Comparison of ENCODE assay signal across 7 mouse cellular contexts in the genomic region with DNA sequence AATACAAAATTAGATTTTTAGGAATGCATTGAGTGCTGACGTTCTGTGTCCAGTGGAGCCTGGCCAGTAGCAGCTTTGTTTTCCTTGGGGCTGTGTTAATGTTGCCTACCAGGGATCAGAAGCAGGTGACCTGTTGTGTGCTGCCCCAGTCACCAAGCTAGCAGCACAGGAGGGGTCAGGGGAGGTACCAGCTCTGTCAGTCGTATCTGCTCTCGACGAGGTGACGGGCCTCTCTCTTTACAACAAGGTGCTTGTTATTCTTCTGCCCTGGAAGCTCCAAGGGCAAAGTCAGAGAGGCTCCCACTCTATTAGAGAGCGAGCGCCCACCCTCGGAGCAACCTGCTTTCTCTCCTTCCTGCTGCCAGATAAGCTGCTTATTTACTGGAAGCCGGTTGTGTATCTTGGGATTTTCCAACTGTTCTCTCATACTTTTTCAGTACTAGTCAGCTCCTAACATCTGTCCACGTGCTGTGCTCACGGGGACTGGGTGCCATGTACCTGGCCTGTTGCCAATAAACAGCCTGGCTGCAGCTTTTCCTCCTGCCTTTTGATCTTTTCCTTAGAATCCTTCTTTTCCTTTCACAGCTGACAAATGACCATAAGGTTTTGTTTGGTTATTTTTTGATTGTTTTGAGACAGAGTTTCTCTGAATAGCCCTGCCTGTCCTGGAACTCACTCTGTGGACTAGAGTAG. TPM values are rescaled to one million over a fixed set of nuclear protein-coding genes. Genes with fewer than 3 reads are reported as not detected.
DNase-seq lines count a peak whose midpoint lies in the region; ATAC-seq lines count a peak whose summit lies in the region.

No protein-coding gene starts in this region.

- H3K4me3 ChIP-seq in neural tube, embryonic 12.5 days = no peak overlapping the region
- H3K4me3 ChIP-seq in forebrain, embryonic 15.5 days = no peak overlapping the region
- H3K4me3 ChIP-seq in kidney, embryonic 14.5 days (ENCODE audit: low read length) = no peak overlapping the region
- H3K4me3 ChIP-seq in neural tube, embryonic 14.5 days (ENCODE audit: low read depth, low read length) = no peak overlapping the region

- no peaks in the 10 kb centered on the region for H3K27me3 ChIP-seq in neural tube, embryonic 12.5 days (replicated peaks)
- no peaks in the 10 kb centered on the region for H3K27me3 ChIP-seq in forebrain, embryonic 15.5 days
- H3K27me3 ChIP-seq in kidney, embryonic 14.5 days (ENCODE audit: control insufficient read depth, insufficient read depth, low read length) = no peaks in the 10 kb centered on the region
- H3K27me3 ChIP-seq in neural tube, embryonic 14.5 days (ENCODE audit: control insufficient read depth, insufficient read depth, low read length) = no peaks in the 10 kb centered on the region

- 0 out of 2 replicates have a peak, but pooled peaks cover 2% of the 10 kb centered on the region for H3K36me3 ChIP-seq in neural tube, embryonic 12.5 days
- no peaks in the 10 kb centered on the region for H3K36me3 ChIP-seq in forebrain, embryonic 15.5 days
- H3K36me3 ChIP-seq in kidney, embryonic 14.5 days (ENCODE audit: control insufficient read depth, insufficient read depth, low read length) = no peaks in the 10 kb centered on the region
- no peaks in the 10 kb centered on the region for H3K36me3 ChIP-seq in neural tube, embryonic 14.5 days (ENCODE audit: control insufficient read depth, insufficient read depth, low read length)

- H3K4me2 ChIP-seq in neural tube, embryonic 12.5 days (replicated peaks) = peak overlapping the region; percentile 81; the same call in 1 of the 2 replicates
- H3K4me2 ChIP-seq in forebrain, embryonic 15.5 days (replicated peaks) = 0 out of 2 replicates have a peak overlapping the region, but pooled peaks have one; percentile 7
- H3K4me2 ChIP-seq in kidney, embryonic 14.5 days (replicated peaks; ENCODE audit: low read depth, low read length) = peak overlapping the region; percentile 9; the same call in 1 of the 2 replicates
- H3K4me2 ChIP-seq in neural tube, embryonic 14.5 days (ENCODE audit: low read depth, low read length) = no peak overlapping the region

- WGBS in neural tube, embryonic 12.5 days = 15% methylated on average over 11 of the region's 11 CpGs
- 10% methylated on average over 11 of the region's 11 CpGs for WGBS in forebrain, embryonic 15.5 days
- WGBS in kidney, embryonic 14.5 days = 7% methylated on average over 11 of the region's 11 CpGs
- 16% methylated on average over 11 of the region's 11 CpGs for WGBS in neural tube, embryonic 14.5 days

- ATAC-seq in neural tube, embryonic 12.5 days (ENCODE audit: low FRiP score, low read depth) = no peak
- ATAC-seq in forebrain, embryonic 15.5 days (replicated peaks) = no peak
- no peak for ATAC-seq in kidney, embryonic 14.5 days (ENCODE audit: low FRiP score, low TSS enrichment)
- ATAC-seq in neural tube, embryonic 14.5 days (ENCODE audit: low read depth) = no peak

- DNase-seq in neural tube, embryonic 10.5 days (ENCODE audit: extremely low spot score, low spot score) = no peak
- no peak for DNase-seq in Muller cell, postnatal 12 days (ENCODE audit: inconsistent ontology term)
- DNase-seq in lung, postnatal 36 days = no peak

- H3K27ac ChIP-seq in neural tube, embryonic 12.5 days = no peak overlapping the region
- H3K27ac ChIP-seq in forebrain, embryonic 15.5 days (replicated peaks) = 0 out of 2 replicates have a peak overlapping the region, but pooled peaks have one; percentile 12
- no peak overlapping the region for H3K27ac ChIP-seq in kidney, embryonic 14.5 days (ENCODE audit: low read depth, low read length)
- H3K27ac ChIP-seq in neural tube, embryonic 14.5 days (ENCODE audit: low read depth, low read length) = 0 out of 2 replicates have a peak overlapping the region, but pooled peaks have one; percentile 36

- H3K4me1 ChIP-seq in neural tube, embryonic 12.5 days = peaks cover 27% of the 10 kb centered on the region
- H3K4me1 ChIP-seq in forebrain, embryonic 15.5 days = peaks cover 41% of the 10 kb centered on the region
- H3K4me1 ChIP-seq in kidney, embryonic 14.5 days (ENCODE audit: control insufficient read depth, insufficient read depth, low read length) = peaks cover 19% of the 10 kb centered on the region
- H3K4me1 ChIP-seq in neural tube, embryonic 14.5 days (ENCODE audit: control insufficient read depth, insufficient read depth, low read length) = peaks cover 20% of the 10 kb centered on the region

- no peak overlapping the region for H3K9ac ChIP-seq in neural tube, embryonic 12.5 days
- no peak overlapping the region for H3K9ac ChIP-seq in forebrain, embryonic 15.5 days (replicated peaks)
- H3K9ac ChIP-seq in kidney, embryonic 14.5 days (ENCODE audit: low read depth, low read length) = no peak overlapping the region
- H3K9ac ChIP-seq in neural tube, embryonic 14.5 days (replicated peaks; ENCODE audit: low read depth, low read length) = no peak overlapping the region

- H3K9me3 ChIP-seq in neural tube, embryonic 12.5 days = no peaks in the 10 kb centered on the region
- no peaks in the 10 kb centered on the region for H3K9me3 ChIP-seq in forebrain, embryonic 15.5 days
- no peaks in the 10 kb centered on the region for H3K9me3 ChIP-seq in kidney, embryonic 14.5 days (ENCODE audit: control insufficient read depth, low read length)
- no peaks in the 10 kb centered on the region for H3K9me3 ChIP-seq in neural tube, embryonic 14.5 days (ENCODE audit: control insufficient read depth, low read length)

RNA-seq across cellular contexts. Expression of a gene that starts 2.8 kb away (rescaled TPM):
- 8.3 and 9.5 TPM in 2 replicates for polyA plus RNA-seq in neural tube, embryonic 12.5 days (2016; fragmentation: Nextera tagmentation; extraction: Ambion mirVana)
- 7.1 and 7.5 TPM in 2 replicates for polyA plus RNA-seq in forebrain, embryonic 15.5 days (2015; fragmentation: Nextera tagmentation; extraction: Ambion mirVana)
- polyA plus RNA-seq in kidney, embryonic 14.5 days (2014; fragmentation: Nextera tagmentation; extraction: Ambion mirVana) = 6.6 and 7.3 TPM in 2 replicates
- 5.6 and 6.1 TPM in 2 replicates for polyA plus RNA-seq in neural tube, embryonic 14.5 days (2014; fragmentation: Nextera tagmentation; extraction: Ambion mirVana)

Comparison
In these comparisons a context has a peak if more than half of its experiments do, and no peak if none do; other contexts are left out.
1. H3K27ac ChIP-seq: peak in forebrain, embryonic 15.5 days (single experiment) and neural tube, embryonic 14.5 days (single experiment); none in neural tube, embryonic 12.5 days (single experiment) and kidney, embryonic 14.5 days (single experiment).